Mouse (Mus musculus) monocyte, adult 5-6 weeks (primary cell): ENCODE measurements around the gene Cldn18. TPM values are rescaled to one million over a fixed set of nuclear protein-coding genes. Genes with fewer than 3 reads are reported as not detected.

ENCODE experiments used
- ATAC-seq: fragments of 153-309, 156-312 bp; replicated peaks from 2 replicates; pipeline ENCODE4 v1.8.0; 2017; ENCODE audit warnings: mild to moderate bottlenecking; ENCODE audit not compliant: low TSS enrichment, insufficient number of reproducible peaks, severe bottlenecking, poor library complexity, low FRiP score
- total RNA-seq: library from RNA; stranded (forward); fragments of 200-1000, 200-491, 200-594 nt; gene quantifications from 3 replicates; pipeline ENCODE4 v1.2.3, GENCODE M21; 2017

Cldn18 gene
- total RNA-seq, 1 experiment from 2014 or later: not detected

DNA sequence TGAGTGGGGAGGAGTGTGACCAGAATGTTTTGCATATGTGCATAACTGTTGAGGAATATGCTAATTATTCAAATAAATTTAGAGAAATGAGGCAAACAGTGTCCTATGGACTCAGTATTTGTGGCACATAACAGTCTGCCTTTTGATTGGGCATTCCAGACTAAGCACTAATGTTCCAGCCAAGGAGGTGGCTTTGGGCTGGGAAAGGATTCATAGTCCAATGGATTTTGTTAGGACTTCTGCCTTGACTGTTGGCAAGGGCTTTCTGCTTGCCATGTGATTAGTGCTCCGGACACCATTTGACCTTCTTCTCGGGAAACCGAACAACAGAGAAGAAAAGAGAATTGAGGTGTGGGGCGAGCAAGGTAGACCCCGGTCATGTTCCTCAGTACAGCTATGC lies 27.3 kb downstream of the Cldn18 start:
- no peak for ATAC-seq

DNA sequence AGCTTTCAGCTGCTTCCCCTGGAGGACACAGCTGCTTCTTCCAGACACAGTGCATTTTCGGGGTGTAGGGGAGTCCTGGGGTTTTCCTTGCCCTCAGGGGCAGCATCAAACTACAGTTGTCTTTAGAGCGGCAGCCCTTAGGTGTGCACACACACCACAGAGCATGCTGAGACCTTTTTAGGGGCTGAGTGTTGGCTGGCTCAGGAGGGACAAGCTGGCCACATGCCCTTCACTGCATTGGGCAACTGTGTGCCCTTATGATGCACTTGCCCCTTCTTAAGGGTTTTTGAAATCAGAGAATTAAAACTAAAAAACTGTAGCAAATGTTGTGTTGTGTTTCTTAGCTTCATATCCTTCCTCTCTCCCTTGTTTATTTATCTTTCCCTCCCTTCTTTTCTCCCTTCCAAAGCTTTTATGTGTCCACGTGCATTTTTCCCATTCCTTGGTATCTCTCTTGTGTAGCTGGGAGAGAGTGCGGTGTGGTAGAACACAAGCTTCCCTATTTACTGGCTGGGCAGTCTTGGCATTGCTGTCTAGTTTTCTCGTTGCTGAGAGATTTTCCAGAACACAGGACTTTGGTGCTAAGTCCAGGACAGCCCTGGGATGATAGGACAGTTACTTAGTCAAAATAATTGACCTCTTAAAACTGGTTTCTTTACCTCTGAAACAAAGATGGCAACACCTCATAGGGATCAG lies 31.4 kb downstream of the Cldn18 start:
- no peak for ATAC-seq

DNA sequence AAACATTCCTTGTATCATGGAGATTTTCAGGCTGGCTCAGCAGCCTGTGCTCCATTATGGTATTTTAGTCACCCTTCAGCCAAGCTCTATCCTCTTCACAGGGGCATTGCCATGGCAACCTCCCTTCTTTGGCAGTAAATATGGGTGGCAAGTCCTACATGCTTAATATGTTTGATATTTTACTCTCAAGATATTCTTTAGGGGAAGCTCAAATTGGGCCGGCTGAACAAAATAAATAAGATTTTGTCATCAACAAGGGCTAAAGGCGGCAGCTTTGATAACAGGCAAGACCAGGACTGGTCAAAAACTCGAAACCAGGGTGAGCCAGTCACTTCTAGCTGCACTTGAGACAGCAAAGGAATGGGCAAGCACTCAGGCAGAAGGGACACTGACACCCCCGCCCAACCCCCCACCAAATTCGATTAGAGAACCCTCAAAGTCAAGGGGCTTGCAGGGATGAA lies 32.0 kb downstream of the Cldn18 start:
- no peak for ATAC-seq

DNA sequence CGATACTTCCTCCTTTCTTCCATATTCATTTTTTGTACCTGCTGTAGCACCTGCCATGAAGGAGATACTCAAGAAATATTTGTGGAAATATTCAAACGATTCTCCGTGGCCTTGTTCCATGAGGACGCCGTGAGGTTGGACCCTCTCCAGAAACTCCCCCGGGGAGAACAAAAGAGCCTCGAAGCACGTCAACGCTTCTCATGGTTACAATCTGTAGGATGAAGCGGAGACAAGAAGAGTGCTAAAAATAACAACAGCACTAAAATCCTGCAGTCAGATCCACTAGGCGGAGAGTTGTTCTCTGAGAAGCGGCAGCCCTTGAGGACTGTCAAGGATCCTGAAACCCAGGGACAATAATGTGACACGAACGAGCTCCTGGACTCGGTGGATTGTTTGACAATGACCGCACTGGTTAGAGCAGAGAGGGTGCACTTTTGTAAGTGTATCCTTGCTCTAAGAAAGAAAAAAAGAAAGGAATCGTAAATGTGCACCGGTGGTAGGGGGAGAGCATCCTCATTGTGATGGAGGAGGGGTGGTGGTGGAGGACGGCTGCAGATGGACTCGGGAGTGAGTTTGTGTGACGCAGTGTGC lies 35.0 kb downstream of the Cldn18 start:
- ATAC-seq: no peak

DNA sequence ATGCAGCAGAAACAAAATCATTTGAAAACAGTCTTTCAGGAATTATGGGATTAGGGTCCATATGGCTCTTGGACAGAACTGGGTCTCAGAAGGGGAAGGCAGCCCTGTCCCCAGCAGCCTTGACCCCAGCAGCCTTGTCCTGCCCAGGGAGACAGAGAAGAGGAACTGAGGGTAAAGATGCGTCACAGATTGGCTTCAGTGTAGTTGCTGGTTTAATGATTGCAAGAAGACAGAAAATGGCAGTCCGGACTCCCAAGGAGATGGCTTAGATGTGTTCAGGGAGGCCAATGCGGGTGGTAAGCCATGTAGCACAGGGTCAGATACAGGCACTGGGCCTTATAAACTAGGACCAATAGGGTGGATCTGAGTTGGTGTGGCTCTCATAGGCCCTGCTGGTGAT lies 41.4 kb downstream of the Cldn18 start:
- no peak for ATAC-seq

DNA sequence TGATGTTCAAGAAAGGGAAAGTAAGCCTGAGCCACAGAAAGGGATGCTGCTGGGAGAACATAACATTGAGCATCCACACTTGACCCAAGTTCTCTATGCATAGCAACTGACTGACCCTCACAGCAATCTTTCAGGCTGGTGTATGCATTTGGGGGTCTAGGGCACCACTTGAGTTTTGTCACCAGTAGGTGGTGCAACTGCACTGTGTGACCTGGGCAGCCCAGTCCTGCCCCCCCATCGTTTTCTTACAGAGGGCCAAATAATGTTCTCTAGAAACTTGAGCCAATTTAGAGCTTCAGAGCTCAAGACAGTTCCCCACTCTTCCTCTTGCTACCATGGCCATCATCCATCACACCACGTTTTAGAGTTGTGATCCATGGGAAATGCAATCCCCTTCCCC lies 45.5 kb downstream of the Cldn18 start:
- ATAC-seq: no peak

DNA sequence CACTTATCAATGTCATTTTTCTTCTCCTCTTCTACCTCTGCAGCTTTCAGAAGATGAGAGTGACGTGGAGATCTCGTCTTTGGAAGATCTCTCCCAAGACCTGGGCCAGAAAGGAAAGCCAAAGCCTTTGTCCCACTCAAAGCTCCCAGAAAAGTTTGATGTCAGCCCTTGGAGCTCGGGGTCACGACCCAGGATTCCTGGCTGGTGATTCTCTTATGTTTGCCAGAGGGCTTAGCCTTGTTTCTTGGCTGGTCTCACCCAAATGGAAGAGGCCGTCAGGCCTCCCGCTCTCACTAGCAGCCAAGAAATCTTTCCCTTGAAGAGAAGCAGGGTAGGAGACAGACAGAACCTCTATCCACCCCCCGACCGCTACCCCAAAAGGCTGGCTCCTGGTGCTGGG lies 49.5 kb downstream of the Cldn18 start:
- no peak for ATAC-seq

DNA sequence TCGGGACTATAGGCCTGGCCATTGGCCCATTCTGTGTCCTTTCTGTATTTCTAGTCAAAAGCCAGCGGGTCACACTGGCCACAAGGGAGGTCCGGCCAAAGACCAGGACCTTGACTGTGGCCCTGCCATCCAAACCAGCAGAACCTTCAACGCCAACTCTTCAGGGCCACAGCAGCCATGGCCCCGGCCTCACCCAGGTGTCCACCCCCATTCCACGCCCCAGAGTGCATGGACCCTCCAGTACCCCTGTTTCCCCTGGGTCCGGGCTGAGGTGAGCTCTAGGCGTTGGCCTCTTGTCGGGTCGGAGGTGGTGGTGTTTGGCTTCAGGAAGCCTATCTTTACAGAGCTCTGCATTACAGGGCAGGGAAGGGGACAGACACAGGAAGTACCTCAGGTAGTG lies 54.2 kb downstream of the Cldn18 start:
- ATAC-seq: no peak

DNA sequence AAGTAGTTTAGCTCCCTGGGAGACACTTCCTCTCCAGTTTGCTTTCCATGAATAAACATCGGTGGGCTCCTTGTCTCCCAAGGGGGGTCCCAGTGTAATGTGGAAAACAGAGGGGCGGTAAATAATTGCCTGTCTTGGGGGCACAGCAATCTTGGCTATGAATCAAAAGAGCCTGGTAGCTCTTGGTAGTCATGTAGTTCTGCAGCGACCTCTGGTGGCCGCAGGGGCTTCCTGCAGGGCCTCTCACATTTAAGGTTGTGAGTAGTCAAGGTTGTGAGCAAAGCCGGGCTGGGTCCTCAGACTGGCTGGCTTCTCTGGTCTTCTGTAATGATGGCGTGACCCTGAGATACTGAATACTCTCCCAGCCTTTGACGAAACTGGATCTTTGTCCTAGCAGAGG lies 54.7 kb downstream of the Cldn18 start:
- ATAC-seq: no peak; the same call in 1 of the 2 replicates

DNA sequence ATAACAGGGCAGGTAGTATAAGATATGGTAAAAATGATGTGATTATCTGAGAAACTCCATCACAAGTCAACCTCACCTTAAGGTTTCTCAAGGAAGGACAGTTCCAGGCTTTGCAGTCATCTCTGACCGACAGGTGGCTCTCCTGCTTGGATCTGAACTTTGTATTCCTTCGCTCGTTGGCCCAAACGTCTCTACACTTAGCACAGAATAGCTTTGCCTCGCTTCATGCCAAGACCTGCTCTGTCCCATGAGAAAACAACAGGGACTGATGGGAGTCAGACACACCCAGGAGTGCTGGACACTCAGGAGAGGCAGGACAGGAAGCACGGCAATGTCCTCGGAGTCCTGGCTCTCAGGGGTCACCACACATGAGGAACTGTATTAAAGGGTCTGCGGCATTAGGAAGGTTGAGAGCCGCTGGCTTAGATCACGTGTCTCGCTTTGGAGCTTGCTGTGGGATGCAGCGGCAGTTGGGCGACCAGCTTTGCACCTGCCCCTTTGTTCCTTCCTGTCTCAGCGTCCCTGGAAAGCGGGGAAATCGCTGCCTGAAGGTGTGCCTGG lies 55.4 kb downstream of the Cldn18 start:
- no peak for ATAC-seq

DNA sequence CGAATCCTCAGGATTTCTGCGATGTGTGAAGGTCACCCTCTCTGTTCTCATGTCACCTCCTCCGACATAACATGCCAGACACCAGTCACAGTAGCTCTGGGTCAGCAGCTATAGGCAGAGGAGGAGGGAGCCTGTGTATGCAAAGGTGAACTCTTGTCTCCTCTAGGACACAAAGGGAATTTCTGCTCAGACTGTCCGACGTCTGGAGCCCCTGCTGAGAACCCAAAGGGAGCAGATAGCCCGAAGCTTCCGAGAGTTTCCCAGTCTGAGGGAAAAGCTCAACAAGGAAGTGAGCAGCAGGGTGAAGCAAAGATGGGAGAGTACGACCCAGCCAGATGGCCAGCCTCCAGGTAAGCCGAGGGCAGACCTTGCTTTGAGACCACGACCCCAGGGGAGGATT lies 56.3 kb downstream of the Cldn18 start:
- ATAC-seq: no peak

DNA sequence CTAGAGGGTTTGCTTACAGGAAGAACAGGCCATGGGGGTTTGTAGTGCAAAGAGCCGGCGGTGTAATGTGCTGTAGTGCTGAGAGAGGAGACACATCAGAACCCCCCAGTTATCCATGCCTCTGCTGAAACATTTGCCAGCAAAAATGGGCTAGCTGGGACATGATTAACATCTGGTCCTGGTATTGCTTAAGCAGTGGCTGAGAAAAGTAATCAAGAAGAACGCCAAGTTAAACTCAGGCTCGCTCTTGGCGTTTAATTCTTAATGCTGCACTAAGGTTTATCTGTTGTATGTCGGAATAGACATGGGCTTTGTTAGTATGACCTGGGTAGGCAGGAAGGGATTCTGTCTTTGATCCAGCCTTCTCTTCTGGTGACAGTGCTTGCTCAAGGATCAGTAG lies 71.0 kb downstream of the Cldn18 start:
- no peak for ATAC-seq

DNA sequence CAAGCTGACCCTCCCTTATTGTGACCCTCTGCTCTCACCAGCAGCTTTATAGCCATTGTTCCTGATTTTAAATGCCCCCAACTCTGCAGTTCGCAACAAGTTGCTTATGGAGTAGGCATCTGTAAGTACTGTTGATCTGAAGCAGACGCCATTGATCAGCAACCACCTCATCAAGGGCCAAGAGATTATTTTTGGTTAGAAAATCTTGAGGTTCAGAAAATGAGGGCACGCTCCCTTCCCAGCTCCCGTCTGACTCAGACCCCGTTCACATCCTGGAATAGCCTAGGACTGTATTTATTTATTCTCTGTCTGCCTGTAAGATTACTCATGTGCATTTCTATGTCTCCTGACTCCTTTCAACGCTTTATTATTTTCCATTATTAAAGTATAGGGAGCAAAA lies 71.7 kb downstream of the Cldn18 start:
- no peak for ATAC-seq

DNA sequence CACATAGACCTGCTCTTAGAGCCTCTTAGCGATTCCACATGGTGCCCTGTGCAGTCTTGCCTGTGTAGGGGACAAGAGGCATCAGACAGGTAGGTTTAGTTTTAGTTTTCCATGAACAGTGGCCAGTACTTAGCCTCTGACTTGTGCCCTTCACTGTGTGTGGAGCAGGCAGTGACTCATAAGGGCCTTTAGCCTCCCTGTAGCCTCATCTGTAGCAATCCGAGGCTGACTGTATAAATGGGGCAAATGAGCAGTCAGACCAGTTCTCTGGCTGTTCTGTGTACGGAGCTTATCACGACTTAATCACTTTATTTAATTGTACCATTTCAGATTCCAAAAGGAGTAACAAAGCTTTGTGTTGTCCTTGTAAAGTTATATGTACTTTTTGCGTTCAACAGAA lies 77.1 kb downstream of the Cldn18 start:
- no peak for ATAC-seq

Other genes with a start within 250 kb of the Cldn18 start
- gene Armc8, start 148.4 kb downstream of the Cldn18 start, total RNA-seq: 28.9 to 34.8 TPM (median 29.1 TPM) in 3 replicates
- gene Dbr1, start 141.5 kb downstream of the Cldn18 start, total RNA-seq: 44.1 to 75.6 TPM (median 51.6 TPM) in 3 replicates
- gene A4gnt, start 104.8 kb downstream of the Cldn18 start, total RNA-seq: not detected in 3 replicates
- not detected in 3 replicates for gene Dzip1l, start 87.8 kb downstream of the Cldn18 start, total RNA-seq
- not detected in 3 replicates for gene Sox14, start 158.9 kb upstream of the Cldn18 start, total RNA-seq